Mouse (Mus musculus) CH12.LX (cell line): Measurements from ENCODE around the gene Tmx4.

ENCODE experiments used
- CHD1 ChIP-seq: IDR thresholded peaks from 2 replicates; pipeline ENCODE4 v1.6.1; 2012; ENCODE audit warnings: low read depth, low read length, improper control_type of control experiment, inconsistent platforms
- CTCF ChIP-seq, 2 experiments: IDR thresholded peaks in 1 of 2; conservative IDR thresholded peaks in 1 of 2; 2 replicates each; pipeline ENCODE4 v1.5.1; 2011 to 2012; ENCODE audit warnings: low read depth in 2 of 2, low read length in 2 of 2, improper control_type of control experiment in 1 of 2, inconsistent platforms in 1 of 2, mild to moderate bottlenecking in 1 of 2, moderate library complexity in 1 of 2
- EP300 ChIP-seq: IDR thresholded peaks from 2 replicates; pipeline ENCODE4 v1.6.1; 2011; ENCODE audit warnings: low read length, improper control_type of control experiment
- POLR2A ChIP-seq: IDR thresholded peaks from 2 replicates; pipeline ENCODE4 v1.6.1; 2011; ENCODE audit warnings: low read depth, mild to moderate bottlenecking, improper control_type of control experiment, low read length
- RCOR1 ChIP-seq: conservative IDR thresholded peaks from 2 replicates; pipeline ENCODE4 v1.6.1; 2012; ENCODE audit warnings: low read depth, mild to moderate bottlenecking, inconsistent platforms, low read length, improper control_type of control experiment
- SMC3 ChIP-seq: IDR thresholded peaks from 2 replicates; pipeline ENCODE4 v1.6.1; 2011; ENCODE audit warnings: low read depth, low read length, improper control_type of control experiment
- TBP ChIP-seq: conservative IDR thresholded peaks from 2 replicates; pipeline ENCODE4 v1.6.1; 2011; ENCODE audit warnings: low read depth, low read length, improper control_type of control experiment
- TCF12 ChIP-seq: IDR thresholded peaks from 2 replicates; pipeline ENCODE4 v1.6.1; 2014; ENCODE audit warnings: low read depth, mild to moderate bottlenecking, inconsistent platforms, low read length, improper control_type of control experiment
- USF1 ChIP-seq: IDR thresholded peaks from 2 replicates; pipeline ENCODE4 v1.6.1; 2014; ENCODE audit warnings: low read depth, mild to moderate bottlenecking, inconsistent platforms, low read length, improper control_type of control experiment
- USF2 ChIP-seq: conservative IDR thresholded peaks from 2 replicates; pipeline ENCODE4 v1.6.1; 2011; ENCODE audit warnings: low read depth, low read length, improper control_type of control experiment
- ZC3H11A ChIP-seq: IDR thresholded peaks from 2 replicates; pipeline ENCODE4 v1.6.1; 2012; ENCODE audit warnings: low read depth, mild to moderate bottlenecking, inconsistent platforms, low read length, improper control_type of control experiment

- no peak for TF ChIP-seq USF1
- no peak for TF ChIP-seq CTCF (conservative IDR thresholded peaks at IDR 0.05 in 1 of 2, IDR thresholded peaks at IDR 0.05 in 1 of 2; ENCODE audit: low read depth in 2 of 2, low read length in 2 of 2)
- TF ChIP-seq POLR2A: no peak
- no peak for TF ChIP-seq TCF12
- no peak for TF ChIP-seq EP300
- no peak for TF ChIP-seq TBP
- no peak for TF ChIP-seq USF2
- TF ChIP-seq SMC3: no peak
- no peak for TF ChIP-seq RCOR1
- TF ChIP-seq CHD1: no peak
- no peak for TF ChIP-seq ZC3H11A
These were observed 38.4 kb upstream of the Tmx4 start for GRCm38 (mm10) chr2:134682326-134682725.
